In genomic region chr12:110484824-110485584, GRCm38 (mm10) we compare ENCODE assay signal across 8 mouse cellular contexts. TPM values are rescaled to one million over a fixed set of nuclear protein-coding genes. Genes with fewer than 3 reads are reported as not detected.
DNase-seq lines count a peak whose midpoint lies in the region; ATAC-seq and TF ChIP-seq lines count a peak whose summit lies in the region.

No protein-coding gene starts in this region.

- TF ChIP-seq EP300 in MEL (IDR thresholded peaks at IDR 0.05; ENCODE audit: low read depth in 1 of 2, low read length in 2 of 2): no peak; a peak in 1 of 4 replicates

- intact Hi-C loops in heart, postnatal 10 days (cut with DNase I): no loop called here

- no peak; the same call in 1 of the 2 replicates for ATAC-seq in heart, embryonic 16.5 days (replicated peaks; ENCODE audit: extremely low read depth, insufficient read depth, low FRiP score)
- ATAC-seq in forebrain, embryonic 11.5 days (replicated peaks; ENCODE audit: low FRiP score): peak; percentile 47
- ATAC-seq in stomach, embryonic 14.5 days (ENCODE audit: insufficient number of reproducible peaks, insufficient read depth, low FRiP score, low read depth): peak; percentile 43; the same call in 1 of the 2 replicates

- no peaks in the 10 kb centered on the region for H3K9me3 ChIP-seq in heart, embryonic 16.5 days (replicated peaks; ENCODE audit: control insufficient read depth, low read length)
- no peaks in the 10 kb centered on the region for H3K9me3 ChIP-seq in MEL (replicated peaks; ENCODE audit: insufficient read depth, low read length)
- no peaks in the 10 kb centered on the region for H3K9me3 ChIP-seq in forebrain, embryonic 11.5 days (ENCODE audit: control insufficient read depth, low read length)
- H3K9me3 ChIP-seq in stomach, embryonic 14.5 days (ENCODE audit: control insufficient read depth, low read depth, low read length): no peaks in the 10 kb centered on the region

- no peaks in the 10 kb centered on the region for H3K27me3 ChIP-seq in heart, embryonic 16.5 days (ENCODE audit: control insufficient read depth, insufficient read depth, low read length)
- no peaks in the 10 kb centered on the region for H3K27me3 ChIP-seq in MEL (ENCODE audit: control insufficient read depth in 1 of 2, insufficient read depth in 2 of 2, low read length in 2 of 2)
- H3K27me3 ChIP-seq in forebrain, embryonic 11.5 days (ENCODE audit: control insufficient read depth, insufficient read depth, low read length): no peaks in the 10 kb centered on the region
- no peaks in the 10 kb centered on the region for H3K27me3 ChIP-seq in liver, adult 2 months (ENCODE audit: control insufficient read depth, insufficient read depth, low read length)
- H3K27me3 ChIP-seq in stomach, embryonic 14.5 days (ENCODE audit: control insufficient read depth, insufficient read depth, low read length): no peaks in the 10 kb centered on the region

- peak overlapping the region; percentile 81 for H3K4me3 ChIP-seq in heart, embryonic 16.5 days (ENCODE audit: low read length)
- peak overlapping the region; percentile 71 to 83 for H3K4me3 ChIP-seq in MEL (ENCODE audit: control insufficient read depth in 1 of 2, insufficient read depth in 1 of 2, low read depth in 2 of 2, low read length in 2 of 2)
- H3K4me3 ChIP-seq in forebrain, embryonic 11.5 days (ENCODE audit: low read depth, low read length): peak overlapping the region; percentile 69
- H3K4me3 ChIP-seq in liver, adult 2 months (ENCODE audit: insufficient read depth, low read depth, low read length): peak overlapping the region; percentile 63
- peak overlapping the region; percentile 76 for H3K4me3 ChIP-seq in stomach, embryonic 14.5 days (ENCODE audit: low read depth, low read length)

- 3% methylated on average over 17 of the region's 17 CpGs for WGBS in heart, embryonic 16.5 days
- WGBS in forebrain, embryonic 11.5 days: 4% methylated on average over 17 of the region's 17 CpGs
- WGBS in liver, adult 2 months: 3% methylated on average over 17 of the region's 17 CpGs
- 2% methylated on average over 17 of the region's 17 CpGs for WGBS in stomach, embryonic 14.5 days

- TF ChIP-seq CTCF in MEL (IDR thresholded peaks at IDR 0.05 in 2 of 3, conservative IDR thresholded peaks at IDR 0.05 in 1 of 3; ENCODE audit: control insufficient read depth in 1 of 3, insufficient read depth in 1 of 3, low read depth in 2 of 3, low read length in 3 of 3, poor library complexity in 1 of 3, severe bottlenecking in 1 of 3): no peak
- no peak for TF ChIP-seq CTCF in liver, adult 2 months (IDR thresholded peaks at IDR 0.05; ENCODE audit: low read depth, low read length)

- no peak for TF ChIP-seq RAD21 in MEL (IDR thresholded peaks at IDR 0.05; ENCODE audit: low read depth, low read length)

- DNase-seq in heart, postnatal 10 days: no peak
- DNase-seq in MEL (ENCODE audit: low read depth, low spot score): peak; percentile 76
- DNase-seq in forebrain, embryonic 11.5 days (ENCODE audit: low spot score): no peak
- DNase-seq in liver, adult 2 months (ENCODE audit: extremely low read depth, low read depth, low spot score): no peak
- DNase-seq in frontal cortex, postnatal 14 days (ENCODE audit: low spot score in 2 of 2): no peak
- DNase-seq in urinary bladder, postnatal 4 days (ENCODE audit: low spot score in 2 of 2): no peak

- H3K36me3 ChIP-seq in heart, embryonic 16.5 days (ENCODE audit: control insufficient read depth, insufficient read depth): no peaks in the 10 kb centered on the region; the same call in 1 of the 2 replicates
- H3K36me3 ChIP-seq in MEL (ENCODE audit: control insufficient read depth in 1 of 2, insufficient read depth in 2 of 2, low read length in 2 of 2): peaks cover 0 to 14% of the 10 kb centered on the region in 2 experiments; a peak in 3 of 4 replicates
- H3K36me3 ChIP-seq in forebrain, embryonic 11.5 days (ENCODE audit: control insufficient read depth, insufficient read depth, low read length): no peaks in the 10 kb centered on the region; the same call in 1 of the 2 replicates
- H3K36me3 ChIP-seq in liver, adult 2 months (ENCODE audit: control insufficient read depth, insufficient read depth, low read length): no peaks in the 10 kb centered on the region
- H3K36me3 ChIP-seq in stomach, embryonic 14.5 days (ENCODE audit: control insufficient read depth, insufficient read depth, low read length): no peaks in the 10 kb centered on the region

- H3K9ac ChIP-seq in heart, embryonic 16.5 days (ENCODE audit: low read length): peak overlapping the region; percentile 84
- H3K9ac ChIP-seq in MEL (ENCODE audit: control insufficient read depth, low read depth, low read length, poor library complexity, severe bottlenecking): peak overlapping the region; percentile 94
- peak overlapping the region; percentile 69 for H3K9ac ChIP-seq in forebrain, embryonic 11.5 days (ENCODE audit: low read length)
- peak overlapping the region; percentile 64 for H3K9ac ChIP-seq in liver, adult 2 months (ENCODE audit: low read depth, low read length)
- peak overlapping the region; percentile 71 for H3K9ac ChIP-seq in stomach, embryonic 14.5 days (replicated peaks; ENCODE audit: low read depth, low read length)

- H3K27ac ChIP-seq in heart, embryonic 16.5 days (ENCODE audit: low read length): peak overlapping the region; percentile 100
- H3K27ac ChIP-seq in MEL (ENCODE audit: control insufficient read depth, low read depth, low read length): peak overlapping the region; percentile 95
- H3K27ac ChIP-seq in forebrain, embryonic 11.5 days (ENCODE audit: low read depth, low read length): peak overlapping the region; percentile 65
- peak overlapping the region; percentile 69 for H3K27ac ChIP-seq in liver, adult 2 months (replicated peaks; ENCODE audit: insufficient read depth, low read depth, low read length)
- H3K27ac ChIP-seq in stomach, embryonic 14.5 days (ENCODE audit: low read length): peak overlapping the region; percentile 99

- H3K4me1 ChIP-seq in heart, embryonic 16.5 days (ENCODE audit: control insufficient read depth, insufficient read depth, low read length): peaks cover 44% of the 10 kb centered on the region
- peaks cover 4 to 19% of the 10 kb centered on the region in 2 experiments for H3K4me1 ChIP-seq in MEL (ENCODE audit: control insufficient read depth in 1 of 2, insufficient read depth in 2 of 2, low read length in 2 of 2)
- H3K4me1 ChIP-seq in forebrain, embryonic 11.5 days (replicated peaks; ENCODE audit: control insufficient read depth, insufficient read depth, low read length): no peaks in the 10 kb centered on the region; the same call in 1 of the 2 replicates
- peaks cover 24% of the 10 kb centered on the region for H3K4me1 ChIP-seq in liver, adult 2 months (ENCODE audit: control insufficient read depth, insufficient read depth, low read length)
- H3K4me1 ChIP-seq in stomach, embryonic 14.5 days (ENCODE audit: control insufficient read depth, insufficient read depth, low read length): peaks cover 13% of the 10 kb centered on the region

- peak overlapping the region; percentile 70 for H3K4me2 ChIP-seq in heart, embryonic 16.5 days (ENCODE audit: low read depth, low read length)
- H3K4me2 ChIP-seq in forebrain, embryonic 11.5 days (ENCODE audit: low read depth, low read length, severe bottlenecking): peak overlapping the region; percentile 93
- peak overlapping the region; percentile 98 for H3K4me2 ChIP-seq in stomach, embryonic 14.5 days (replicated peaks; ENCODE audit: low read depth, low read length)

- H3K79me2 ChIP-seq in MEL (ENCODE audit: control insufficient read depth, insufficient read depth, low read length, poor library complexity): peaks cover 51% of the 10 kb centered on the region
- peaks cover 30% of the 10 kb centered on the region for H3K79me2 ChIP-seq in liver, adult 2 months (ENCODE audit: control insufficient read depth, insufficient read depth, low read length)

- TF ChIP-seq POLR2A in MEL (IDR thresholded peaks at IDR 0.05; ENCODE audit: control insufficient read depth in 1 of 2, insufficient read depth in 1 of 2, low read depth in 1 of 2, low read length in 2 of 2, poor library complexity in 1 of 2): no peak
- no peak for TF ChIP-seq POLR2A in liver, adult 2 months (IDR thresholded peaks at IDR 0.05; ENCODE audit: extremely low read depth, insufficient read depth, low read length)

TF ChIP-seq in MEL, 35 proteins besides CTCF, POLR2A, EP300 and RAD21 (continues in another document):
- TF ChIP-seq MYB (IDR thresholded peaks at IDR 0.05; ENCODE audit: low read depth, low read length): peak; percentile 74
- peak; percentile 63 for TF ChIP-seq MYC (IDR thresholded peaks at IDR 0.05; ENCODE audit: low read depth, low read length)
- TF ChIP-seq GABPA (IDR thresholded peaks at IDR 0.05; ENCODE audit: low read depth, low read length): no peak
- no peak for TF ChIP-seq JUND (IDR thresholded peaks at IDR 0.05; ENCODE audit: low read depth, low read length)
- peak; percentile 72 for TF ChIP-seq MXI1 (IDR thresholded peaks at IDR 0.05; ENCODE audit: low read depth, low read length)
- no peak for TF ChIP-seq HCFC1 (IDR thresholded peaks at IDR 0.05; ENCODE audit: low read depth, low read length)
- TF ChIP-seq TCF12 (IDR thresholded peaks at IDR 0.05; ENCODE audit: low read depth, low read length): no peak
- TF ChIP-seq CHD1 (IDR thresholded peaks at IDR 0.05; ENCODE audit: low read depth, low read length): 0 out of 2 replicates have a peak, but pooled peaks have one; percentile 27
- no peak; the same call in 1 of the 2 replicates for TF ChIP-seq POLR2AphosphoS2 (IDR thresholded peaks at IDR 0.05; ENCODE audit: low read length)
- TF ChIP-seq SIN3A (IDR thresholded peaks at IDR 0.05; ENCODE audit: low read length): no peak
- TF ChIP-seq ZNF384 (IDR thresholded peaks at IDR 0.05; ENCODE audit: low read depth, low read length): no peak
- no peak for TF ChIP-seq USF1 (IDR thresholded peaks at IDR 0.05; ENCODE audit: low read depth, low read length)
- TF ChIP-seq MAFK (IDR thresholded peaks at IDR 0.05; ENCODE audit: borderline replicate concordance, low read depth, low read length): no peak
- TF ChIP-seq GATA1 (IDR thresholded peaks at IDR 0.05; ENCODE audit: low read depth, low read length): peak; percentile 22; the same call in 1 of the 2 replicates
- TF ChIP-seq NELFE (IDR thresholded peaks at IDR 0.05; ENCODE audit: low read depth, low read length): peak; percentile 8; the same call in 1 of the 2 replicates
- TF ChIP-seq MAX (IDR thresholded peaks at IDR 0.05; ENCODE audit: low read length): peak; percentile 71; the same call in 1 of the 2 replicates

RNA-seq across cellular contexts. Expression of gene Ppp2r5c, which starts 38.1 kb away (rescaled TPM):
- polyA plus RNA-seq in heart, embryonic 16.5 days (2015; fragmentation: Nextera tagmentation; extraction: Ambion mirVana): 130 and 132 TPM in 2 replicates
- total RNA-seq in heart, postnatal 10 days (2021): 100 to 1,000 TPM; 112 to 124 TPM
- 72.0 and 78.6 TPM in 2 replicates for total RNA-seq in MEL (2012; rRNA removed)
- 10 to 100 TPM; 93.9 to 100.0 TPM for polyA plus RNA-seq in MEL (2012; ENCODE audit: insufficient read depth in 1 of 2, insufficient read length in 2 of 2, low read depth in 1 of 2, low replicate concordance in 2 of 2, missing spikeins in 1 of 2)
- polyA plus RNA-seq in forebrain, embryonic 11.5 days (2014; fragmentation: Nextera tagmentation; extraction: Ambion mirVana): 163 TPM in 2 replicates
- 28.3 and 29.4 TPM in 2 replicates for total RNA-seq in liver, adult 2 months (2014; rRNA removed)
- polyA plus RNA-seq in liver, adult 2 months (2012; rRNA removed): 12.5 and 15.2 TPM in 2 replicates
- polyA plus RNA-seq in stomach, embryonic 14.5 days (2014; fragmentation: Nextera tagmentation; extraction: Ambion mirVana): 168 and 181 TPM in 2 replicates
